Mouse (Mus musculus) CH12.LX (cell line): ENCODE measurements around the gene Fermt3. TPM values are rescaled to one million over a fixed set of nuclear protein-coding genes. Genes with fewer than 3 reads are reported as not detected.

Source experiments
- DNase-seq: peaks from one replicate; pipeline ENCODE4 v3.0.0-alpha.2; 2013; ENCODE audit errors: extremely low read depth
- H3K27ac ChIP-seq: 2 replicates; pipeline ENCODE4 v1.5.1; 2012; ENCODE audit warnings: low read depth, mild to moderate bottlenecking, control low read depth, moderate library complexity; ENCODE audit not compliant: insufficient read depth
- H3K27me3 ChIP-seq: replicated peaks from 2 replicates; pipeline ENCODE3; 2012; ENCODE audit warnings: inconsistent platforms
- H3K36me3 ChIP-seq, 2 experiments: replicated peaks in 1 of 2; 2 replicates each; pipeline versions ENCODE3 to v1.6.1; 2012; ENCODE audit warnings: inconsistent platforms in 1 of 2, low read length in 1 of 2, mild to moderate bottlenecking in 1 of 2, mixed read lengths in 1 of 2, moderate library complexity in 1 of 2; ENCODE audit not compliant: control insufficient read depth in 1 of 2, insufficient read depth in 1 of 2
- H3K4me1 ChIP-seq, 2 experiments: 2 replicates each; pipeline ENCODE4 v1.6.1; 2012; ENCODE audit warnings: inconsistent platforms in 1 of 2, moderate library complexity in 1 of 2; ENCODE audit not compliant: insufficient read depth in 2 of 2, control insufficient read depth in 1 of 2
- H3K4me2 ChIP-seq: 2 replicates; pipeline ENCODE4 v1.6.1; 2012; ENCODE audit warnings: low read depth, mild to moderate bottlenecking, control low read depth; ENCODE audit not compliant: poor library complexity, insufficient read depth, severe bottlenecking
- H3K4me3 ChIP-seq, 3 experiments: fragments of 150-350 bp in 1 of 3; sonication (generic) in 1 of 3; replicated peaks in 1 of 3; 2 replicates each; pipeline versions ENCODE3 to v1.5.1; 2011 to 2012; ENCODE audit warnings: low read depth in 2 of 3, low read length in 2 of 3, mild to moderate bottlenecking in 2 of 3, moderate library complexity in 2 of 3, control low read depth in 1 of 3, improper control_type of control experiment in 1 of 3, inconsistent platforms in 1 of 3, mixed read lengths in 1 of 3; ENCODE audit not compliant: poor library complexity in 1 of 3
- H3K79me2 ChIP-seq: replicated peaks from 2 replicates; pipeline ENCODE4 v1.6.1; 2012; ENCODE audit warnings: mild to moderate bottlenecking, moderate library complexity; ENCODE audit not compliant: control insufficient read depth, poor library complexity, insufficient read depth, severe bottlenecking; ENCODE audit errors: extremely low read depth
- H3K9ac ChIP-seq: 2 replicates; pipeline ENCODE4 v1.6.1; 2012; ENCODE audit warnings: low read depth, mild to moderate bottlenecking, control low read depth, moderate library complexity; ENCODE audit not compliant: insufficient read depth
- H3K9me3 ChIP-seq: replicated peaks from 2 replicates; pipeline ENCODE3; 2012; ENCODE audit warnings: low read length, inconsistent platforms, mixed read lengths
- CHD1 ChIP-seq: IDR thresholded peaks from 2 replicates; pipeline ENCODE4 v1.6.1; 2012; ENCODE audit warnings: low read depth, low read length, improper control_type of control experiment, inconsistent platforms
- ETS1 ChIP-seq: conservative IDR thresholded peaks from 2 replicates; pipeline ENCODE4 v1.6.1; 2012; ENCODE audit warnings: low read depth, mild to moderate bottlenecking, inconsistent platforms, low read length, improper control_type of control experiment, moderate library complexity
- HCFC1 ChIP-seq: IDR thresholded peaks from 2 replicates; pipeline ENCODE4 v1.6.1; 2012; ENCODE audit warnings: low read depth, mild to moderate bottlenecking, inconsistent platforms, low read length, improper control_type of control experiment
- IRF4 ChIP-seq: IDR thresholded peaks from 2 replicates; pipeline ENCODE4 v1.6.1; 2014; ENCODE audit warnings: low read depth, mild to moderate bottlenecking, inconsistent platforms, low read length, improper control_type of control experiment
- JUN ChIP-seq: IDR thresholded peaks from 2 replicates; pipeline ENCODE4 v1.6.1; 2011; ENCODE audit warnings: low read depth, mild to moderate bottlenecking, low read length, improper control_type of control experiment, moderate library complexity; ENCODE audit not compliant: insufficient read depth
- MAFK ChIP-seq: IDR thresholded peaks from 2 replicates; pipeline ENCODE4 v1.6.1; 2011; ENCODE audit warnings: low read length, improper control_type of control experiment; ENCODE audit not compliant: insufficient replicate concordance
- NRF1 ChIP-seq: IDR thresholded peaks from 2 replicates; pipeline ENCODE4 v1.6.1; 2014; ENCODE audit warnings: low read depth, mild to moderate bottlenecking, inconsistent platforms, low read length, improper control_type of control experiment, moderate library complexity
- RAD21 ChIP-seq: IDR thresholded peaks from 2 replicates; pipeline ENCODE4 v1.6.1; 2011; ENCODE audit warnings: low read depth, mild to moderate bottlenecking, low read length, improper control_type of control experiment, moderate library complexity
- UBTF ChIP-seq: IDR thresholded peaks from 2 replicates; pipeline ENCODE4 v1.6.1; 2012; ENCODE audit warnings: low read depth, mild to moderate bottlenecking, inconsistent platforms, low read length, improper control_type of control experiment, moderate library complexity
- dilution Hi-C: fragments of 300-500 bp; cut with MboI; formaldehyde crosslinking; loops from 2 replicates; pipeline ENCODE4 v1.14.3; 2020; ENCODE audit warnings: low sequenced_read_pairs; ENCODE audit not compliant: extremely low pct_unique_long_range_greater_than_20kb, extremely low pct_ligation_motif_present
- in situ Hi-C: fragments of 300-500 bp; cut with MboI; formaldehyde crosslinking; loops from 3 replicates; pipeline ENCODE4 v1.14.3; 2019; ENCODE audit warnings: low sequenced_read_pairs, low pct_ligation_motif_present, low pct_unique_long_range_greater_than_20kb, mixed read lengths
- polyA plus RNA-seq: library from polyadenylated mRNA; unstranded; fragments of >175 nt; gene quantifications from 2 replicates; pipeline ENCODE4 v1.2.1, GENCODE M21; 2012; ENCODE audit warnings: low read depth; ENCODE audit not compliant: insufficient read length
- total RNA-seq, 2 experiments: library from RNA; depleted of rRNA; stranded (reverse); fragments of 300-350 nt in 1 of 2; fragments of >200 nt in 1 of 2; gene quantifications; 2 replicates each; pipeline ENCODE4 v1.2.3; 2012 to 2014

Gene Fermt3
- total and polyA plus RNA-seq, 3 experiments: 47.0 to 65.1 (median 57.4) TPM

- in situ Hi-C loops (loop anchor here (25.0 kb wide), 1 partner anchor 345 kb away; the partner anchor contains the start of gene 2700081O15Rik), dilution Hi-C loops (no loop called here)
- Histone ChIP-seq H3K9me3 (no peaks in the 10 kb centered on the region), H3K36me3 (no peaks in the 10 kb centered on the region), H3K4me3 (no peak overlapping the region), H3K4me2 (no peak overlapping the region), H3K27ac (no peak overlapping the region), H3K9ac (no peak overlapping the region), H3K27me3 (peaks cover 61% of the 10 kb centered on the region), H3K4me1 (peaks cover 12 to 14% of the 10 kb centered on the region in 2 experiments), H3K79me2 (no peaks in the 10 kb centered on the region)
- TF ChIP-seq HCFC1: no peak
- DNase-seq: no peak
These were observed 48.2 kb upstream of the Fermt3 start for GRCm38 (mm10) chr19:7067344-7068050.

DNA sequence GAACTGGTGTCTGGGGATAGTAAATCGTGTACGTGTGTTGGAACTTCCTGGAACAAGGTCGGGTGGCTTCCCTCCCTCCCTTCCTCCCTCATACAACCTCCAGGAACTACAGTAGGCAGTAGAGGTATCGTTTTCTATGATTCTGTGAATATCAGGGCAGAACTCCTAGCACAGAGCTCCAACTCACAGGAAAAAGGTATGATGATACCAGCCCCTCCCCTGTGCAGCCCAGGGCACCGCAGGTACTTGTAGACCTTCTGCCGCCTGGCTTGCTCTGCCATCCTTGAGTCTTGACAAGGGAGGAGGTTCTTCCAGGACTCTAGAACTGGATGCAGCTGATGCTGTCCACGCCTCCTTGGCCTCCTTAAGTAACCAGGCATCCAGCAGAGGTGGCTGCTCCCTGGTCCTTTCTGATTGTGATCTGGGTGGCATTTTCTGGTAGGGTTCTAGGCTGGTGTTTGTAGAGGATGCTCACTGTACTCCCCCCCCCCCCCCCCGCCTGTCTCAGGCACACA lies 47.6 kb upstream of the Fermt3 start:
- Histone ChIP-seq H3K27me3 (peaks cover 57% of the 10 kb centered on the region), H3K36me3 (no peaks in the 10 kb centered on the region), H3K4me3 (no peak overlapping the region), H3K4me2 (no peak overlapping the region), H3K9ac (no peak overlapping the region), H3K27ac (no peak overlapping the region), H3K79me2 (no peaks in the 10 kb centered on the region), H3K4me1 (peaks cover 12 to 14% of the 10 kb centered on the region in 2 experiments), H3K9me3 (no peaks in the 10 kb centered on the region)
- dilution Hi-C loops (no loop called here), in situ Hi-C loops (loop anchor here (25.0 kb wide), 1 partner anchor 345 kb away; the partner anchor contains the start of gene 2700081O15Rik)
- DNase-seq: no peak
- TF ChIP-seq UBTF (no peak), JUN (no peak), ETS1 (no peak), RAD21 (no peak), IRF4 (no peak)

DNA sequence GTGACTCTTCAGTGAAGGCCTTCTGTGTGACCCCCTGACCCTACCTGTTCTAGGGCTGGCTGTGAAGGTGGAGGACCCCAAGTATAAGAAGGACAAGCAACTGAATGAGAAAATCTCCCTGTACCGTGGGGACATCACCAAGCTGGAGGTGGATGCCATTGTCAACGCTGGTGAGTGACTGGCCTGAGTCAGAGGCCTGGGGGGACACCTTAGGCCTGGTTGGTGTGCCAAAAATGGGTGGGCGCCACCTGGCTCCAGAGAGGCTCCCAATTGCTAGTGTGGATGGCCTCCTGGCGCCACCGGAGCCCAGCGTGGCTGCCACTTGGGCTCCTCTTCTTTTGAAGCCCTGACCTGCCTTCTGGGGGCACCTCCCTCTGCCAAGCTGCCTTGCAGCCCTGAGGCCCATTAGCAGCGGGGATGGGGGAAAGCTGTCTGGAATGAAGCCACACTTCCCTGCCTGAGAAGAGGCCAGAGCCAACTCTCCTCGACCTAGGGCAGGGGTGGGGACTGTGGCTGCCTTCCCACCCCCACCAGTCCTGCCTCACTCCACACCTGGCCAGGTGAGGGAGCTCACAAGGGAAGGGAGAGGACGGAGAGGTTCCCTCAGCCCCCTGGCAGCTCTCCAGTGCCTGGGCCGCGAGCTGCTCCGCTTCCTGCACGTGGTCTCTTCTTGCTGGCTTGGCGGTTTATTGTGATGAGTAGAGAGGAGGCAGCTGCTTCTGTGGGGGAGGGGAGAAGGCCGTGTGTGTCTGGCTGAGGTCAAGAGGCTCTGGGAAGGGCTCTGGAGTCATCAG lies 47.0 kb upstream of the Fermt3 start:
- Histone ChIP-seq H3K36me3 (no peaks in the 10 kb centered on the region), H3K9ac (no peak overlapping the region), H3K79me2 (no peaks in the 10 kb centered on the region), H3K4me2 (no peak overlapping the region), H3K27me3 (peaks cover 54% of the 10 kb centered on the region), H3K27ac (no peak overlapping the region), H3K9me3 (no peaks in the 10 kb centered on the region), H3K4me1 (peaks cover 12 to 14% of the 10 kb centered on the region in 2 experiments), H3K4me3 (no peak overlapping the region)
- TF ChIP-seq IRF4: no peak
- TF ChIP-seq CHD1: no peak
- no peak for TF ChIP-seq NRF1
- no peak for TF ChIP-seq MAFK
- dilution Hi-C loops (no loop called here), in situ Hi-C loops (loop anchor here (25.0 kb wide), 1 partner anchor 346 kb away; the partner anchor contains the start of gene 2700081O15Rik)
- no peak for DNase-seq
